Mouse (Mus musculus): ENCODE data around the gene Slc35b4. TPM values are rescaled to one million over a fixed set of nuclear protein-coding genes. Genes with fewer than 3 reads are reported as not detected.

Gene Slc35b4
- polyA plus RNA-seq, 1 experiment from 2014 or later = 47.3 TPM

Other genes starting within 250 kb of the Slc35b4 start
- 0.67 and 0.70 TPM in 2 replicates for gene Lrguk, start 147.7 kb downstream of the Slc35b4 start, polyA plus RNA-seq (2014; fragmentation: Nextera tagmentation; extraction: Ambion mirVana)
- 208 and 220 TPM in 2 replicates for gene Akr1b3, start 140.4 kb upstream of the Slc35b4 start, polyA plus RNA-seq (2014; fragmentation: Nextera tagmentation; extraction: Ambion mirVana)
- 20.5 and 21.4 TPM in 2 replicates for gene Akr1b8, start 177.0 kb upstream of the Slc35b4 start, polyA plus RNA-seq (2014; fragmentation: Nextera tagmentation; extraction: Ambion mirVana)
- gene Akr1b10, start 207.1 kb upstream of the Slc35b4 start, polyA plus RNA-seq (2014; fragmentation: Nextera tagmentation; extraction: Ambion mirVana) = 16.4 and 16.9 TPM in 2 replicates
- not detected in 2 replicates for gene Akr1b7, start 235.2 kb upstream of the Slc35b4 start, polyA plus RNA-seq (2014; fragmentation: Nextera tagmentation; extraction: Ambion mirVana)